Mouse (Mus musculus) stomach, postnatal 0 days (tissue): ENCODE data around the gene Dlg1.

ENCODE experiments used
- CTCF ChIP-seq: IDR thresholded peaks from 2 replicates; pipeline ENCODE4 v1.5.1; 2016; ENCODE audit warnings: antibody characterized with exemption, low read depth, mild to moderate bottlenecking, moderate library complexity
- EP300 ChIP-seq: optimal IDR thresholded peaks from 2 replicates; pipeline ENCODE3; 2016; ENCODE audit warnings: antibody characterized with exemption

DNA sequence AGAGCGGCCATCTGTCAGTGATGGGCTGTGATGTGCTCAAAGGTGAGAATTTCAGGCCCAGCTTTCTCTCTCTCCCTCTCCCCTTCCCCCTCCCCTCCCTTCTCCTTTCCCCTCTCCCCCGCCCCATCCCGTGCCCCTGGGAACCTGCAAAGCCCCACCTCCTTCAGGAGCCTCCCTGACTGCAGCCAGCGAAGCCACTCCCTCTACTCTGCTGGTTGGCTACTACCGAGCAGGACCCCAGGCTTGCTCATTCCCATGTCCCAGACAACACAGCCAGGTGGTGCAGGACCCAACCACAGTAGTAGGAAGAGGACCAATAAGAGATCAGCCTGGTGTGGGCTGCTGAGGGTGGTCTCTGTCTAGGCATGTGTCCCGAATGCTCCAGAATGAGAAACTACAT lies 220.7 kb downstream of the Dlg1 start:
- TF ChIP-seq CTCF = no peak
- TF ChIP-seq EP300 = no peak
